Mouse (Mus musculus) liver, adult (tissue): ENCODE measurements around the gene Ly6g6f.

Source experiments
- GATA4 ChIP-seq: IDR thresholded peaks from 2 replicates; pipeline ENCODE4 v1.6.1; 2014; ENCODE audit warnings: mild to moderate bottlenecking, low read length; ENCODE audit not compliant: insufficient replicate concordance

Ly6g6f gene

GRCm38 (mm10) chr17:35052271-35052798 lies 33.1 kb downstream of the Ly6g6f start:
- TF ChIP-seq GATA4: no peak

- peak; percentile 85; the same call in 1 of the 2 replicates for TF ChIP-seq GATA4
These were observed 34.0 kb downstream of the Ly6g6f start for GRCm38 (mm10) chr17:35051156-35052086.

GRCm38 (mm10) chr17:35050126-35050750 lies 35.2 kb downstream of the Ly6g6f start:
- no peak for TF ChIP-seq GATA4

GRCm38 (mm10) chr17:35049561-35050016 lies 35.8 kb downstream of the Ly6g6f start, which contains the start of gene Clic1:
Clic1 (plus strand) TSS chr17:35049966.
- TF ChIP-seq GATA4: peak; percentile 70; the same call in 1 of the 2 replicates

- no peak for TF ChIP-seq GATA4
These were observed 36.4 kb downstream of the Ly6g6f start for GRCm38 (mm10) chr17:35048932-35049440.

GRCm38 (mm10) chr17:35048149-35048931 lies 37.1 kb downstream of the Ly6g6f start:
- TF ChIP-seq GATA4: peak; percentile 82; the same call in 1 of the 2 replicates

GRCm38 (mm10) chr17:35047688-35048087 lies 37.7 kb downstream of the Ly6g6f start:
- TF ChIP-seq GATA4: no peak

- TF ChIP-seq GATA4: no peak; the same call in 1 of the 2 replicates
These were observed 38.5 kb downstream of the Ly6g6f start, which contains the start of gene Msh5 for GRCm38 (mm10) chr17:35046681-35047455. Msh5 (minus strand) TSS chr17:35046745.

- no peak for TF ChIP-seq GATA4
These were observed 39.4 kb downstream of the Ly6g6f start for GRCm38 (mm10) chr17:35045807-35046680.

GRCm38 (mm10) chr17:35044904-35045806 lies 40.3 kb downstream of the Ly6g6f start:
- TF ChIP-seq GATA4: no peak

- TF ChIP-seq GATA4: no peak
These were observed 41.6 kb downstream of the Ly6g6f start for GRCm38 (mm10) chr17:35043794-35044193.
